Mouse (Mus musculus) midbrain, embryonic 10.5 days (tissue): ENCODE data around the gene Rps24. TPM values are rescaled to one million over a fixed set of nuclear protein-coding genes. Genes with fewer than 3 reads are reported as not detected.

Experiments
- DNase-seq: peaks from one replicate; pipeline ENCODE4 v3.0.0-alpha.2; 2017; ENCODE audit warnings: low spot score
- H3K27ac ChIP-seq: fragments of 300-500 bp; sonication (generic); replicated peaks from 2 replicates; pipeline ENCODE4 v1.5.1; 2016; ENCODE audit warnings: mild to moderate bottlenecking
- H3K27me3 ChIP-seq: fragments of 300-500 bp; sonication (generic); 2 replicates; pipeline ENCODE4 v1.6.1; 2016; ENCODE audit warnings: low read depth, mild to moderate bottlenecking; ENCODE audit not compliant: poor library complexity, severe bottlenecking
- H3K36me3 ChIP-seq: fragments of 300-500 bp; sonication (generic); 2 replicates; pipeline ENCODE4 v1.6.1; 2016; ENCODE audit warnings: mild to moderate bottlenecking, moderate library complexity
- H3K4me1 ChIP-seq: fragments of 300-500 bp; sonication (generic); 2 replicates; pipeline ENCODE4 v1.6.1; 2016
- H3K4me3 ChIP-seq: fragments of 300-500 bp; sonication (generic); 2 replicates; pipeline ENCODE4 v1.5.1; 2016; ENCODE audit warnings: mild to moderate bottlenecking, moderate library complexity
- H3K9me3 ChIP-seq: fragments of 300-500 bp; sonication (generic); replicated peaks from 2 replicates; pipeline ENCODE4 v1.6.1; 2016; ENCODE audit warnings: mild to moderate bottlenecking
- WGBS: fragments of 180-500 bp; shearing (Covaris S2); methylation state at CpG from one replicate; pipeline ENCODE4 v1.1.7; 2016; 5-methylcytosine and 5-hydroxymethylcytosine counted together
- polyA plus RNA-seq: library from polyadenylated mRNA; unstranded; fragments of >200 nt; fragmentation: Nextera tagmentation; extraction: Ambion mirVana; gene quantifications from 2 replicates; pipeline ENCODE4 v1.2.1, GENCODE M21; 2016

Gene Rps24
- polyA plus RNA-seq, 1 experiment from 2014 or later, result 1,078 TPM

GRCm38 (mm10) chr14:24499478-24499877 lies 12.6 kb downstream of the Rps24 start:
- H3K36me3 ChIP-seq, result peaks cover 53% of the 10 kb centered on the region
- H3K9me3 ChIP-seq, result no peaks in the 10 kb centered on the region
- H3K4me1 ChIP-seq, result peaks cover 33% of the 10 kb centered on the region
- H3K27ac ChIP-seq, result 0 out of 2 replicates have a peak overlapping the region, but pooled peaks have one; percentile 39
- no peak overlapping the region for H3K4me3 ChIP-seq
- DNase-seq, result no peak
- no peaks in the 10 kb centered on the region for H3K27me3 ChIP-seq
- WGBS, result 39% methylated on average over 9 of the region's 9 CpGs

- H3K4me1 ChIP-seq, result peaks cover 31% of the 10 kb centered on the region
- H3K9me3 ChIP-seq, result no peaks in the 10 kb centered on the region
- H3K27ac ChIP-seq, result peak overlapping the region; percentile 84
- H3K36me3 ChIP-seq, result peaks cover 45% of the 10 kb centered on the region
- peak; percentile 92 for DNase-seq
- no peaks in the 10 kb centered on the region for H3K27me3 ChIP-seq
- 20% methylated on average over 18 of the region's 18 CpGs for WGBS
- peak overlapping the region; percentile 30 for H3K4me3 ChIP-seq
Measured at GRCm38 (mm10) chr14:24500091-24500844, 13.3 kb downstream of the Rps24 start.

DNA sequence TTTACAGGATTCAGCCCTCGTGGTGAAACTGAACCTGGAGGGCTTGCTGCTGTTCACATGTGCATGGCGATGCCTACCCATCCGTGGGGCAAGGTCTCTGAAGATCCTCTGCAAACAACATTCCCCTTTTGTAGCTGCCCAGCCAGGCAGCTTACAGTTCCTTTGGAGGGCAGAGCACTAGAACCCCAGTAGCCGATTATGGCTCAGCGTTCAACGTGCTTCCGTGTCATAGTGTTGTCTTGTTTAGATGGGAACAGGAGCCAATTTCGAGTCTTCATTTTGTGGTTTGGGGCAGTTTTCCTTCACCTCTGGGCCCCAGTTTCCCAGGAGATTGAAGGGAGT lies 13.9 kb downstream of the Rps24 start:
- DNase-seq, result no peak
- Histone ChIP-seq H3K9me3 (no peaks in the 10 kb centered on the region), H3K27me3 (no peaks in the 10 kb centered on the region), H3K36me3 (peaks cover 39% of the 10 kb centered on the region), H3K27ac (peak overlapping the region; percentile 84), H3K4me3 (peak overlapping the region; percentile 30), H3K4me1 (peaks cover 31% of the 10 kb centered on the region)
- WGBS, result 10% methylated on average over 8 of the region's 8 CpGs

DNA sequence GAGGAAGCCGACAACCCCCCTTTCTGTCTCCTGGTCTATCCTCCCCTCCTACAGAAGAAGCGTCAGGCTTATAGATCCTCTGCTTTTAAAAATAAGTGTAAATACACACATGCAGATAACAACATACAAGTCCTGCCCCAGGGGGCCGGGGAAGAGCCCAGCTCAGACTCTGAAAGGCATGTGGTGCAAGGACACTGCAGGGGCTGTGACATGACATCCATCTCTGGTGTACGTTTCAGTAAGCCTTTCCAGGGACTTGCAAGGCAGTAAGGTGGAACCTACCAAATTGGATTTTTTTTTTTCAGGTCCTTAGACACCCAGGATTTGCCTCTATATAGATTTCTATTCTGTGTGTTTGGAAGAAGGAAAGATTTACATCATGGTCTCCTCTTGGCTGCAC lies 14.3 kb downstream of the Rps24 start:
- peaks cover 31% of the 10 kb centered on the region for H3K4me1 ChIP-seq
- peaks cover 35% of the 10 kb centered on the region for H3K36me3 ChIP-seq
- H3K27me3 ChIP-seq, result peaks cover 1% of the 10 kb centered on the region; the same call in 1 of the 2 replicates
- H3K27ac ChIP-seq, result peak overlapping the region; percentile 84
- H3K4me3 ChIP-seq, result peak overlapping the region; percentile 30; the same call in 1 of the 2 replicates
- no peaks in the 10 kb centered on the region for H3K9me3 ChIP-seq
- 60% methylated on average over 4 of the region's 4 CpGs for WGBS
- DNase-seq, result no peak

DNA sequence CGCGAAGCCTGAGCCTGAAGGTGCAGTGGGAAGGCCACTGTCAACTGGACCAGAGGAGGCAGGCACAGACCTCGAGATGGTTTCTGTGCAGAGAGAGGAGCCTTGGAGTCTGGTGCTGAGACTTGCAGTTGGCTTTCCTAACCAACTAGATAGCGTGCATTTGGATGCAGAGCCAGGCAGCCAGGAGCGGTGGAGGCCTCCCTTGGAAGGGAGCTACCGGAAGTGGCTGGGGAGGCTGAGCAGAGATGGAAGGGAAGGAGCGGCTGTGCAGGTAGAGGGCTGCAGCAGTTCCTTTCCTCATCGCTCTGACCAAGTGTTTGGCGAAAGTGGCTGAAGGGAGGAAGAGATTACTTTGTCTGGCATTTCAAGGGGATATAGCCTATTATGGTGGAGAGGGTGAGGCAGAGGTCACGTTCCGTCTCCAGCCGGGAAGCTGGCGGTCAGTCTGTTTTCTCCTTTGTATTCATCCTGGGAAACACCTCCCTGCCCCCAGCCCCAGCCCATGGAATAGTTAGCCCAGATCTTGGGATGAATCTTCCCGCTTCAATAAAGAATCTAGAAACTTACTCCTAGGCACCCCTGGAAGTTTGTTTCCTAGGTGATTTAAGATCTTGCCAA lies 20.6 kb downstream of the Rps24 start:
- Histone ChIP-seq H3K27ac (peak overlapping the region; percentile 74), H3K36me3 (no peaks in the 10 kb centered on the region), H3K4me1 (peaks cover 35% of the 10 kb centered on the region), H3K9me3 (peaks cover 10% of the 10 kb centered on the region), H3K27me3 (peaks cover 26% of the 10 kb centered on the region), H3K4me3 (peak overlapping the region; percentile 27)
- peak; percentile 47 for DNase-seq
- 17% methylated on average over 14 of the region's 14 CpGs for WGBS

DNA sequence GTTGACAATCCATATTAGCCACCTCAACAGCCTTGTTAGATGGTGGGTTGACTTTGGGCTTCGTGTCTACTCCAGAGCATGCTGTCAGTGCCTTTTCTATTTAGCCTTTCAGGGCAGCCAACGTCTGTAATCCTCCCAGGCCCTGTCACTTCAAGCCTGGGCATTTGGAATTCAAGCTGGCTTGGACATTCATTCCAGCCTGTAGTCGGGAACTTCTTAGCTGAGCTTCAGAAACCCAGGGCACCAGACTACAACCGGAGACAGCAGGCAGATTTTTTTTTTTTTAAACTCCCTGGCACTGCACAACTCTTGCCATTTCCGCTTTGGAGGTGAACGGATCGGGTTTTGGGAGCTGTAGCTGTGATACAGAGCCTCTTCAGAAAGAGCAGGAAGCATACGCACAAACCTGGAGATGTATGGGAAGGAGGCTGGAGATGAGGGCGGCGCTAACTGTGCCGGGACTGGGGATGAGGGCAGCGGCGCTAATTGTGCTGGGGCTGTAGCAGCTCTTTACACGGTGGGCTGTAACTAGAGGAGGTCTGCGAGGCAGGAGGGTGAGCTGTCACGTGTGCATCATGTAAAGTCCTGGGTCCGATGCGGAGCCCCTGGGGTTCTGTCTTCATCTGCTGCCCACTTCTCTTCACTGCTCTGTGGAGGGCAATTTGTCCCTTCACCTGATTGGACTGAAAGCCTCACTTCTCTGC lies 21.3 kb downstream of the Rps24 start:
- Histone ChIP-seq H3K27me3 (peaks cover 26% of the 10 kb centered on the region), H3K27ac (peak overlapping the region; percentile 74), H3K36me3 (no peaks in the 10 kb centered on the region), H3K4me1 (peaks cover 39% of the 10 kb centered on the region), H3K9me3 (peaks cover 10% of the 10 kb centered on the region), H3K4me3 (peak overlapping the region; percentile 32)
- WGBS, result 28% methylated on average over 18 of the region's 18 CpGs
- no peak for DNase-seq

- no peak for DNase-seq
- no peak overlapping the region for H3K27ac ChIP-seq
Measured at GRCm38 (mm10) chr14:24509557-24509956, 22.6 kb downstream of the Rps24 start.

DNA sequence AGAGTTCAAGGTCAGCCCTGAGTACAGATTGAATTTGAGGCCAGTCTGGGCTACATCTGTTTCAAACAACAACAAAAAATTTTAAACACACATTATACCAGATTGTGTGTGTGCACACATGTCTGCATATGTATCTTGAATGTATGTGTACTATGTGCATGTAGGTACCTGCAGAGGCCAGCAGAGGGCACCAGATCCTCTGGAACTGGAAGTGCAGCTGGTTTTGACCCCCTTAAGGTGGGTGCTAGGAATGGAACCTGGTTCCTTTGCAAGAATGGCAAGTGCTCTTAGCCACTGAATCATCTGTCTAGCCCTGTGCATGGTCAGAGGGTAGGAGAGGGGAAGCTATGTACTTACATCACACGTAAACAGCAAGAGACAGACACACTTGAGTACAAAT lies 23.3 kb downstream of the Rps24 start:
- Histone ChIP-seq H3K36me3 (no peaks in the 10 kb centered on the region), H3K27me3 (peaks cover 26% of the 10 kb centered on the region), H3K4me1 (peaks cover 39% of the 10 kb centered on the region), H3K27ac (no peak overlapping the region), H3K4me3 (no peak overlapping the region), H3K9me3 (peaks cover 10% of the 10 kb centered on the region)
- no peak for DNase-seq
- 96% methylated on average over 1 of the region's 1 CpGs for WGBS

More at GRCm38 (mm10) chr14:24509557-24509956, 22.6 kb downstream of the Rps24 start:
- H3K4me1 ChIP-seq, result peaks cover 39% of the 10 kb centered on the region
- no peaks in the 10 kb centered on the region for H3K36me3 ChIP-seq
- no peak overlapping the region for H3K4me3 ChIP-seq
- 68% methylated on average over 5 of the region's 5 CpGs for WGBS
- peaks cover 10% of the 10 kb centered on the region for H3K9me3 ChIP-seq
- peaks cover 26% of the 10 kb centered on the region for H3K27me3 ChIP-seq

- Histone ChIP-seq H3K36me3 (no peaks in the 10 kb centered on the region), H3K27me3 (peaks cover 26% of the 10 kb centered on the region), H3K9me3 (peaks cover 10% of the 10 kb centered on the region), H3K27ac (no peak overlapping the region), H3K4me3 (no peak overlapping the region), H3K4me1 (peaks cover 39% of the 10 kb centered on the region)
- 85% methylated on average over 2 of the region's 2 CpGs for WGBS
- no peak for DNase-seq
Measured at GRCm38 (mm10) chr14:24510679-24511078, 23.8 kb downstream of the Rps24 start.

- no peak for DNase-seq
- H3K4me3 ChIP-seq, result no peak overlapping the region
- peaks cover 29% of the 10 kb centered on the region for H3K4me1 ChIP-seq
- no peaks in the 10 kb centered on the region for H3K36me3 ChIP-seq
- WGBS, result 74% methylated on average over 6 of the region's 6 CpGs
- H3K27me3 ChIP-seq, result 0 out of 2 replicates have a peak, but pooled peaks cover 12% of the 10 kb centered on the region
- H3K9me3 ChIP-seq, result peaks cover 10% of the 10 kb centered on the region
- 0 out of 2 replicates have a peak overlapping the region, but pooled peaks have one; percentile 13 for H3K27ac ChIP-seq
Measured at GRCm38 (mm10) chr14:24512527-24513161, 25.7 kb downstream of the Rps24 start.

DNA sequence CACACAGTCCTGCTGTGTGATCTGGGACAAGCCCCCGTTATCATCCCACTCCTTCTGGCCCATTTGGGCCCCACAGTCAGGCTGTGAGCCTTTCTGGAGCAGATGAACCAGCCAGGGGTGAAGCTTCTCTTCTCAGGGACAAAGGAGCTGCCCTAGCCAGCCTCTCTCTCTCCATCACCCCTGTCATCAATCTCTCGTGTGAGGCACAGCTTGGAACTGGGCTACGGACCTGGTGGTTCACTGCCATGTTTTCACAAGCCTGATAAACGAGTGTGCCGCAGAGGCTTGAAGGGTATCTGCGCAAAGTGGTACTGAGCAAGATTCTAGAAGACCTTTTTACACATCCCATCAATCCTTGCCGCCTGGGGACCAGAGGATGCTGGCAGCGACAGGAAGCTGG lies 34.7 kb downstream of the Rps24 start:
- 88% methylated on average over 8 of the region's 8 CpGs for WGBS
- H3K4me1 ChIP-seq, result peaks cover 17% of the 10 kb centered on the region
- no peak overlapping the region; the same call in 1 of the 2 replicates for H3K27ac ChIP-seq
- DNase-seq, result no peak
- no peak overlapping the region for H3K4me3 ChIP-seq
- H3K27me3 ChIP-seq, result no peaks in the 10 kb centered on the region
- H3K9me3 ChIP-seq, result no peaks in the 10 kb centered on the region
- no peaks in the 10 kb centered on the region for H3K36me3 ChIP-seq

DNA sequence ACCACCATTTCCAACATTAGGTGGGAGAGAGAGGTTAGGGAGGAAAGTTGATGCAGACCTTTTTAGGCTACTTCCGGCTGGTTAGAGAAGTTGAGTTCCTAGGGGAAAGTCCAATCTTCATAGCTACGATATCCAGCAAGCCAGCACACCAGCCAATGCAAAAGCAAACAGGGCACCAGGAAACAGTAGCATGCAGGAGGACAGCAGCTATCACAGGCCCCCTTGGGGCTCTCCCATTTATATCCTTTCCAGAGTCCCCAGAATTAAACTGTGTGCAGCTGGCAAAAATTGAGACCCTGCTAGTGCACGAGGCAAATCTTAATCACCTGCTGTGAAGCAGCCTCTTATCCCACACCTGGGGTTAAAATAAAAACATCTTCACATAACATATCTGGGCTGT lies 38.2 kb downstream of the Rps24 start:
- no peaks in the 10 kb centered on the region for H3K36me3 ChIP-seq
- 0 out of 2 replicates have a peak, but pooled peaks cover 6% of the 10 kb centered on the region for H3K27me3 ChIP-seq
- H3K4me3 ChIP-seq, result no peak overlapping the region
- H3K27ac ChIP-seq, result no peak overlapping the region
- 76% methylated on average over 3 of the region's 3 CpGs for WGBS
- H3K4me1 ChIP-seq, result peaks cover 28% of the 10 kb centered on the region
- DNase-seq, result no peak
- H3K9me3 ChIP-seq, result no peaks in the 10 kb centered on the region
